Mouse (Mus musculus): ENCODE measurements around the gene Prex1.

DNA sequence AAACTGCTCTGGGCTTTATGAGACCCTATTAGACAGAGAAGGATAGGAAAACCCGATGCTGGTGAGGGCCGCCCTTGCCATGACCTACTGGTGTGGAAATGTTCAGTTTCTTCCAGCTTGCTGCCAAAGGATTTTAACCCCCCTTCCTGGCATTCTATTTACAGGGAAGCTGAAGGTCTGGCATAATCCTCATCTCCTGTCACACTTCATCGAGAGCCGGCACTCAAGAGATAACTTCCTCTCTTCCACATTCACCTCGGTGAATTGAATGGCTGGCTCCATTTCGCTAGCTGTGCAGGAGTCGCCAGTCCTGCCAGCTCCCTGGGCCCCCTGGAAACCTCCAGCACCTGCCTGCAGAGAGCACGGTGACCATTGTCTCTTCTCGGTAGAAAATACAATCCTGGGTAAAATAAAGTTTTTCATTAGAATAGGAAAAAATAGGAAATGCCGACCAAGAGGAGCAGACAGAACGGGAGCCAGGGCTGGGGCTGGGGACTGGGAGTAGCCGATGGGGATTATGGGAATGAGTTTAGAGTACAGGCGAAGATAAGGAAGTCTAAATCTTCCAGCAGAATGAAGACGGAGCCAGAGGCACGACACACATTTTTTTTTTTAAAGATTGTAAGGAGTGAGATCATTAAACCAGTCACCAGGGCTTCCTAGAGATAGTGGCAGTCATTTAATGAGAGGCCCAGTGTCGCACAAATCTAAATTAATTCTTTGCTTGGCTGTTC lies 191.6 kb downstream of the Prex1 start:
- TF ChIP-seq GATA1 (IDR thresholded peaks at IDR 0.05; ENCODE audit: low read length) (no peak), TAL1 (IDR thresholded peaks at IDR 0.05; ENCODE audit: low read length) (no peak)

All from erythroblast, embryonic 14.5 days (primary cell).